Mouse (Mus musculus) frontal cortex, postnatal 36 days (tissue): ENCODE data around the gene Duxbl3.
"Not testable (repeated sequence)": the region's sequence is repeated elsewhere in the genome, so short reads cannot be mapped to it uniquely, and the experiment has no call there.

Experiments used
- DNase-seq, 2 experiments: peaks; one replicate each; pipeline ENCODE4 v3.0.0; 2022; ENCODE audit warnings: low spot score in 2 of 2

The Duxbl3 gene

DNA sequence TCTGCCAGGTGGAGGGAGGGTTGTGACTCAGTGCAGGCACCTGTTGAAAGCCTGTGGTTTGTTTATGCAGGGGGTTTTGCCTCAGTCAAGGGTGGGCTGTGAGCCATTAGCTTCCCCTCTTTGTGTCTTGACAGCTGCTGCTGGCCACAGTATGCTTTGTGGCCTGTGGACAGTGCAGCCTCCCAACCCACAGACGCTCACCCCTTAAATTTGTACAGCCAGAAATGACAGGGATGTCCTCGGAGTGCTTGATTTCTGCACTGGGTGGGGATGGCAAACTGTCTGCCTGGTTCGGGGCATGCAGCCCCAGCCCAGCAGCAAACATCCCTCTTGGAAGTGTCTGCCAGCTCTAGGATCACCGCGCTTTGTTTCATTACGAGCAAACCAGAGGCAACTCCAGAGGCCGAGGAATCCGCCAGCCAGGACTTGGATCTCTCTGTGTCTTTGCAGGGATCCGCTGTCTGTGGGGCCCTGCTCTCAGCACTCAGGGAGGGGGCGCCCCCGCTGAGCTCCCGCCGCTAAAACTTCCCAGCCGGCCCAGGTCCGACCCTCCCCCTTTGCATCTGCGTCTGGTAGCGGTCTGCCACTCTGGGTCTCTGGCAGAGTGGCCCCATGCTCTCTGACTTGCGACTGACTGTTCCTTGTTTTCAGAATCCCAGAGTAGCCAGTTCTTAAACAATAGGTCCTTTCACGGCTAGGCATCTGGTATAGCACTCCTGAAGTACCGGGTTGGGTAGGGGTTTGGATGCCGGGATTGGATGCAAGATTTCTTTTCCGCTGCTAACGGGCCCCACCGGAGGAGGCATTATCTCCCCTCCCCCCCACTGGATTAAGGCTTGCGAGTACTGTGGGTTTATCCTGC is at the start of gene Duxbl3:
Gene Duxbl3, plus strand, starts transcription at position 207 of the 862 bp plus-strand sequence.
- DNase-seq: not testable (repeated sequence)

DNA sequence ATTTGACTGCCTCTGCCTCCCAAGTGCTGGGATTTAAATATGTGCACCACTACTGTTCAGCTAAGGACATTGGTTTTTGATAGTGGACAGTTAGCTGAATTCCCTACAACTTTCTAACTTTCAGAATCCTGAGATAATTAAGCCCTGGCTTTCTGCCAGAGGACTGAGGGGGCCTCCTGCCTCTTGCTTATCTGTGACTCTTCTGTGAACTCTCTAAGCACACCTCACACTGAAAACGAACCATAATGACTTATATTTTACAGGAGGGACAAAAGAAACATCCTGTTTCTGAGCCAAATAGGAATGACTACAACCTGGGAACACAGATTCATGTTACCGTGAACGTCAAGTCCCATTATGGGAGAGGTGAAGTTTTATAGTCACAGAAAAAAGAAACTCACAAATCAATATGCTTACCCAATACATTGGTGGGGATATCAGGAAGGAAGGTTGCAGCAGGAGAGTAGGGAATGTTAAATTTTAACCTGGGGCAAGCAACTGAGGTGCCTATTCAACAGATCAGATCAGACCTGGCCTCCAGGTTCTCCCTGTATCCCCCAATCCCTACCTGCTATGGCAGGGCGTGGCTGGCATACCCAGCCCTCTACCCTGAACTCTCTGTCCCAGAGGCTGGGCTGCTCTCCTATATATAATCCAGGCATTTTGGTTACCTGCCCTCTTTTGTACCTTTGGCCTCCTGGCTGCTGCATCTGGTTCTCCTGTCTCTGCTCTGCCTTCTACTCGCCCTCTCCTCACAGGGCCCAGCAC is 41.3 kb upstream of the Duxbl3 start:
- not testable (repeated sequence) for DNase-seq

DNA sequence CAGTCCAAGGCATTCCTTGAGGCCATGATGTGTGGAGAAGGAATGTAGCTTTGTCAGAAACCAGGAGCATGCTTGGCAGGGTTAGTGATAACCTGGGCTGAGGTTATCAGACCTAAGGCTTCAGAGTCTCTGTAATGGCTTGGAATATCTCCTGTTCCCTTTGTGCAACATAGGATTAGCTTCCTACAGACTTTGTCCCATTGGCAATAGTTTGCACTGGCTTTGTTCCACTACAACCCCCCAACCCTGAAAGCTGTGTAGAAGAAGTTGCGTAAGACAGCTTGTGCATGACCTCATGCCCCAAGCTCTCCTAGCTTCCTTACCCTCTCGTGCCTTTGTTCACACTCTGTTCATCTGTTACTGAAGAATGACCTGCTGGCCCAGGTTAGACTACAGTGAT is 20.6 kb upstream of the Duxbl3 start:
- not testable (repeated sequence) for DNase-seq

DNA sequence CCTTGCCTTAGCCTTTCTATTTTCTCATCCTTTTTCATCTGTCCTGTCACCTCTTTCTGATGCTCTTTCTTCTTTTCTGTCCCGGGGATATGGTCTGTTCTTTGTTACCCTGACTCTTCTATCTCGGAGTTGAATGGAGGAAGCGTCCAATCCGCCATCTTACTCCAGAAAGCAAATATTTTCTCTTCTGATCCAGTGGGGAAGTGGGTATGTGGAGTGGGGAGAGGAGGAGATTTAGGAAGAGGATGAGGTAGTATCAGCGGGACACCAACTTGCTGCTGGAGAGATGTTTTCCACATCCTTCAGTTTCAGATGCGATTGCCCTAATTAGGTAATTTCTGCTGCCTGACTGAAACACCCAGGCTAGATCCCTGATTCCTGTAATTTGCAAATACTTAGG is 967 bp downstream of the Duxbl3 start:
- DNase-seq: not testable (repeated sequence)

DNA sequence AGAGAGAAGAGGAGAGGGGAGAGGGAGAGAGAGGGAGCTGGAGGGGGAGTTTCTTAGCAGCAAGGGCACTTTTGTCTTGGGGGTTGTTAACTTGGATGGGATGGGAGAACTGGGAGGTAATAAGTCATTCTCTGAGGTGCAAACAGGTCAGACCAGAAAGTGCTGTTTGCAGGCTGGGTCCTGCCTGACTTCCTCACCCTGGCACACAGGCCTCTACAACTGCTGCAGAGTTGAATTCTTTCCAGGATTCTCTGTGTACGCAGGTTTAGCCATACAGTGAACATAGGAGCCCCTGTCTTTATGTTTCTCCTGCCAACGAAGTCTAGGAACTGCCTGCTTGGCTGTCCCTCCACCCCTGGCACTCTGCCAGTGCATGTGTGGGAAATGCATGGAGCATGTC is 29.0 kb downstream of the Duxbl3 start:
- not testable (repeated sequence) for DNase-seq

DNA sequence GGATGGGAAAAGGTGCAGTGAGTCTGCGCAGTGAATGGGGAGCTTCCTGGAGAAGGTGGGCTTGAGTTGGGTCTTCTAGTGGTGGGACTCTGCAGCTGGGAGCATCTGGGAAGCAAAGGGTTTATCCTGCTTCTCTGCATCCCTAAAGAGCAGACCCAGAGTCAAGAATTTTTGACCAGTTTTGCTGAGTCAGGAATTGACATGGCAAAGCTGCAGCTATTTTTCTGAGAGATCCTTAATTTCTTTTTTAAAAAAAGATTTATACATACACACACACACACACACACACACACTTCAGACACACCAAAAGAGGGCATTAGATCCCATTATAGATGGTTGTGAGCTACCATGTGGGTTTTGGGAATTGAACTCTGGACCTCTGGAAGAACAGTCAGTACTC is 36.1 kb downstream of the Duxbl3 start:
- no peak for DNase-seq

DNA sequence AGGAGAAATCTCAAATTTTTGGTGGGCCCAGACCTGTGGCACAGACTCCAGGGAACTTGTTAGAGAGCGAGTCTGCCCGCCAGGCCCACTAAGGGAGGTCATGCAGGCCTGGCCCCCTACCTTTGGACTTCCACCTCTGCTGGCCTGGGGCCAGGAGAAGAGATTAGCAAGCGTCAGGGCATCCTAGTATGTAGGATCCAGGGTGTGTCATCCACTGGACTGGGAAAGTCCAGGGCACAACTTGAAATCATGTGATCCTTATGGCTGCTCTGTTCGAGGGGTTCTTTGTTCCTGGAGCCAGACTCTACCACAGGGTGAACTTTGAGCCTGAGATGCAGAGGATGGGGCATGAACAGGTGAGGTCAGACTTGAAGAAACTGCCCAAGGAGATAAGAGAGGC is 39.3 kb downstream of the Duxbl3 start:
- DNase-seq: no peak

DNA sequence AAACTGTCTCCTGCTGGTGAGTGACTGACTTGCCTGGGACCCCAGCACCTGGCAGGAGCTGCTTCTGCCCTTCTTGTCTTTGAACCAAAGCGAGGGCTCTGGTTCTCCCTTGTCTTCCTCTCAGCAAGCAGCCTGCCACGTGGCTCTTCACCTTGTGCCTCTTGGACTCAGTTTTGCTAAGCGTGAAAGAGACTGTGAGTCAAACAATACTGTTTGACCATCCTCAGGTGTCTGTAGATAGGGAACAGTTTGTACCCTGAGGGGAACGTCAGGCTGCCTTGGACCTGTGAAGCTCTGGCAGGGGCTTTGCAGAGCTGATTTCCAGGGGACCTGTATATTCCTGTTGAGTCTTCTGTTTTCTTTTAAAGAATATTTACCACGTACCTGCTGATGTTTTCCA is 39.7 kb downstream of the Duxbl3 start:
- no peak for DNase-seq

DNA sequence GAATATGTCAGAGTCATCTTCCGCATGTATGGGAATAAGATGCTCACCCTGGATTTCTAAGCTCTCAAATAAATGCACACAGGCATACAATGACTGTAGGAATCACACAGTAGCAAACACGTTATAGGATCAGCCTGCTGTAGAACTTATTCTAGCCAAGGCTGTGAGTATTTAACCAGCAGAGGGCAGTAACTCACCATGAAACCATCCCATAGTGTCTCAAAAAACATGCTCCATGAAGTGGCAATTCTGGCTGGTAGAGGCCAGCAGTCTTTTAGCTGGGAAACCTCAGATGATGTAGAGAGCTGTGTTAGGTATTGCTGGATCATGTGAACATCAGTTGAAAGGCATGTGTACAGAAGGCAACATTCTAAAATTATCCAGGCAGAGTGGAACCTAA is 45.3 kb downstream of the Duxbl3 start:
- peak; percentile 46 to 90 for DNase-seq

DNA sequence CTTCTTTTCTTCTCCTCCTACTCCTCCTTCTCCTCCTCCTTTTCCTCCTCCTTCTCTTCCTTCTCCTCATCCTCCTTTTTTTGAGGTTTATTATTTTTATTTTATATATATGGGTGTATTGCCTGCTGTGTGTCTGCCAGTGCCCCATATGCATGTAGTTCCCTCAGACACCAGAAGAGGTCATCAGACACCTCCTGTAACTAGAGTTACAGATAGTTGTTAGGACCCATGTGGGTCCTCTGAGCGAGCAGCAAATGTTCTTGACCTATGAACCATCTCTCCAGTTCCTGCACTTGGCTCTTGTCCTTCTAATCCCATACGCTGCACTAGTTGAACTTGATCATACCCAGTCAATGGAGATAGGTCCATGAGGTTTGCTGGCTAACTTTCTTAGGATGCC is 48.3 kb downstream of the Duxbl3 start:
- no peak for DNase-seq

DNA sequence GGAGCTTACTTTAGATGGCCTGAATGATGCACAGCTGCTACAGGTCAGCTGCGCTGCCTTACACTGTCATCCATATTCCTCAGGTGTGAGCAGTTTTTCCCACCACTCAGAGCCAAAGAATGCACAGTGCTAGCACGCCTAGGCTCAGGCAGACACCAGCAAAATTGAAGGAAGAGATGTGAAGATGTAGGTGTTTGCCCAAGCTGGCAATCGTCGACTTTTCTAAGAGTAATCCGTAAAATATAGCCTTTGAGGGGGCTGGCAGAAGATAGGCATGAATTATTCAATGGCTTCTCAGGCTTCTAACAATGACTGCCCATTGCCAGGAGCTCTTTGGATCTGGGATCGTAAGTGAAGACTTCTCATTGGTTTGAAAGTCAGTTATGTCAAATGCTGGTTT is 51.1 kb downstream of the Duxbl3 start:
- DNase-seq: peak; percentile 8

DNA sequence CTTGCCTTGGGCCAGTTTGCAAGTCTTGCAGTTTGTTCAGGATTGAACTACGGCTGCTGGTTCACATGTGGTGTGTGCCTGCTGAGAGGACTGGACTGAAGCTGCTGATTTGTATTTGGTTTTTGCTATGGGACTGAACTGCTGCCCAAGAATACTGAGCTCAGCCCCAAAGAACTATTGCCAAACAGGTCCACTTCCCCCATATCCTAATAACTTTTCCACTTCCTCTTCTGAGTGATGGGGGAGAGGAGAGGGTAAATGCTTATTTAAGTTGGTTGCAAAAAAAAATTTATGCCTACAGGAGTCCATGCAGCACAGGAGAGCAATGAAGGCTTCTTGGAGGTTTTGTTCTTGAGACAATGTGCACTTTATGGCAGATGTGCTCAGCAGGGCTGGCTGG is 51.7 kb downstream of the Duxbl3 start:
- DNase-seq: no peak

DNA sequence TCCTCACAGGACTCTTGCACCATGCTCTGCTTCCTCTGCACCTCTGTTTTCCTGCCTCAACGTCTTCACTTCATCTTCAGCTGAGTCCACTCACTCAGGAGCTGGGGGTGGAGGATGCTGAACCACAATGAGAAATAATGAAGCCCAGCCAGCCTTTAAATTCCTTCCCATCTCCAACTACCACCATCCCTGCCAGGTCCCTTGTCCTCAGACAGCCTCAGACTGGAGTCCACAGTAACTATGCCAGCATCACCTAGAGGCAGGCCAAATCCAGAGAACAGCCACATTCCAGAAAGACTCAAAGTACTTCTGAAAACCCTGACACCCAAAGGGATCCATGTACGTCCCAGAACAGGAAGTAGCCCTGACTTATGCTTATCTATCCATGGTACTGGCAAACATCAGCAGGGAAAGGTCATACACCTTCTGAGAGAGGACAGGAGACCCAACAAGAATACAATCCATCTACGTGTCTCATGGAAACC is 58.5 kb downstream of the Duxbl3 start:
- DNase-seq: no peak
